Mouse (Mus musculus) CH12.LX (cell line): Measurements from ENCODE around the gene Klc1.

Experiments used
- CTCF ChIP-seq, 2 experiments: IDR thresholded peaks in 1 of 2; conservative IDR thresholded peaks in 1 of 2; 2 replicates each; pipeline ENCODE4 v1.5.1; 2011 to 2012; ENCODE audit warnings: low read depth in 2 of 2, low read length in 2 of 2, improper control_type of control experiment in 1 of 2, inconsistent platforms in 1 of 2, mild to moderate bottlenecking in 1 of 2, moderate library complexity in 1 of 2
- MAFK ChIP-seq: IDR thresholded peaks from 2 replicates; pipeline ENCODE4 v1.6.1; 2011; ENCODE audit warnings: low read length, improper control_type of control experiment; ENCODE audit not compliant: insufficient replicate concordance
- MEF2A ChIP-seq: IDR thresholded peaks from 2 replicates; pipeline ENCODE4 v1.6.1; 2014; ENCODE audit warnings: low read depth, mild to moderate bottlenecking, inconsistent platforms, low read length, improper control_type of control experiment, borderline replicate concordance
- POLR2A ChIP-seq: IDR thresholded peaks from 2 replicates; pipeline ENCODE4 v1.6.1; 2011; ENCODE audit warnings: low read depth, mild to moderate bottlenecking, improper control_type of control experiment, low read length
- POLR2AphosphoS2 ChIP-seq: IDR thresholded peaks from 2 replicates; pipeline ENCODE4 v1.6.1; 2011; ENCODE audit warnings: low read depth, low read length, improper control_type of control experiment

- TF ChIP-seq MEF2A (no peak), CTCF (conservative IDR thresholded peaks at IDR 0.05 in 1 of 2, IDR thresholded peaks at IDR 0.05 in 1 of 2; ENCODE audit: low read depth in 2 of 2, low read length in 2 of 2) (no peak), POLR2A (no peak), POLR2AphosphoS2 (no peak), MAFK (no peak)
Observed at GRCm38 (mm10) chr12:111808775-111809174, 50.1 kb downstream of the Klc1 start.
